Mouse (Mus musculus) kidney, postnatal 36 days (tissue): ENCODE data around the gene Dok4.
"Not testable (repeated sequence)": the region's sequence is repeated elsewhere in the genome, so short reads cannot be mapped to it uniquely, and the experiment has no call there.

ENCODE experiments used
- DNase-seq, 2 experiments: peaks; one replicate each; pipeline ENCODE4 v3.0.0; 2021 to 2022; ENCODE audit warnings: mixed read lengths in 2 of 2

Dok4 gene

GRCm38 (mm10) chr8:94876820-94877219, 690 bp upstream of the Dok4 start:
- no peak for DNase-seq

- DNase-seq = peak in 1 of 2 experiments; percentile 30
These were observed 319 bp downstream of the Dok4 start for GRCm38 (mm10) chr8:94875871-94876150.

DNA sequence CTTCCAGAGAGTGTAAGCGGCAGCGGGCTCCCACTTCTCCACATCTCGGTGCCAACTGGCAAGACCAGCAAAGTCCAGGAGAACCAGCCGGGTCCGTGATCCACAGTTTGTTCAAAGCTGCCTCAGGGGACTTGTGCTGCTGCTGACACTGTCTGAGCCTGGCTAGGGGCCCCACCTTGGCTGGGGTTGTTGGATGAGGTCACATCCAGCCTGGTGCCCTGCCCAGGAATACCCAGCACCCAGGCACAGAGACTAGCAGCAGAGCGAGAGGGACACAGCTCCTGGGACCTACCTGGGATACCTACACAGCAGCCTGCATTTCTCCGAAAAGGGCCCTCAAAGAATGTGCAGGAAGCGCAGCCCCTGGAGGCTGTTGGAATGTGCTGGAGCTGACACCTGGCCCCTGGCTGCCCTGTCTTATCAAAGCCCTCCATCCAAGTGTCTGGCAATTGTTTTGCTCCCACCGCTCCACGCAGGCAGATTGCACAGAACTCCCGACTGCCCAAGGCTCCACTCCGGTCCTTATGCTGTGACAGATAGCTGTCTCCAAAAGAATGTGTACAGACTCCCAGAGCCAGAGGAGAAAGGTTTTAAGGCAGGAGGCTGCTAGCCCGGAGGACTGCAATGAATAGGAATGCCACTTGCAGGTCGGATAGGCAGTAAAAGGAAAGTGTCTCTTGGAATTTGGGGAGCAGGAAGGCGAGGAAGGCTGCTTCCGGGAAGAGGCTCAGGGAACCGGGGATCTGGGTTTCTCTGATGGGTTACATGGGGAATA, 847 bp downstream of the Dok4 start:
- DNase-seq = peak in 1 of 2 experiments; percentile 36

DNA sequence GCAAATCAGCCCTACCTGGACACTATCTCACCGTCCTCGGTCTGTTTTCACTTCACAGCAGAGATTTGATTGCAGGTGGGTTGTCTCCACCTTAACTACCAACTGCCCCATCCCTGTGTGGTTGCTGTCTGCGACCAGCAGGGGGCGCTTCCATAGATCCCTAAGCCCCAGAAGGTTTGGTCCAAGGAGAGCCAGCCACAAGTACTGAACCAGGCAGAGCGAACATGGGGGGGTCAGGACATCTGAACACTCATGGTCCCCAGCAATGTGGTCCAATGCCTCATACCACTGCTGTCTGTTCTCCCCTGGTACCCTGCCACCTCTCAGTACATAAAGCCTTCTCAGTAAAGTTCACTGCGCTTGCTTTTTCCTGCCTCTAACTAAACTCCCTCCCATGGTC, 1.8 kb downstream of the Dok4 start:
- peak; percentile 79 to 89 for DNase-seq

- DNase-seq = no peak
These were observed 3.6 kb downstream of the Dok4 start for GRCm38 (mm10) chr8:94872576-94872975.

DNA sequence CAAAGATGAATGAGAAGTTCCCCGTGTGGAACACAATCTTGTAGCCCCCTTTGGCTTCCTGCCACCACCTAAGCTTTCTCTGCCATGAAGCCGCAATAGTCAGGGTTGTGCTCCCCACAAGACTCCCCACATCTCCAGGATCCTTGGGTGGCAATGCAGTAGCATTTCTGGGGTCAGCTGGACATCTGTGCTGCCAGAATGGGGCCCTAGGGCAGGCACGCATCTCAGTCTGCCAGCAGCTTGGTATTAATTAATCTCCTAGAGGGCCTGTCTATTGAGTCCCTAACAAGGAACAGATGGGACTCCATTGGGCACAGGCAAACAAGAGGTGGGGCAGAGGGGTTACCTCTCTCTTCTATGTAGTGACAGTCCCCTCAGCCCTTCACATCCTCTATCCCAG, 4.0 kb downstream of the Dok4 start:
- DNase-seq = peak; percentile 50 to 57

DNA sequence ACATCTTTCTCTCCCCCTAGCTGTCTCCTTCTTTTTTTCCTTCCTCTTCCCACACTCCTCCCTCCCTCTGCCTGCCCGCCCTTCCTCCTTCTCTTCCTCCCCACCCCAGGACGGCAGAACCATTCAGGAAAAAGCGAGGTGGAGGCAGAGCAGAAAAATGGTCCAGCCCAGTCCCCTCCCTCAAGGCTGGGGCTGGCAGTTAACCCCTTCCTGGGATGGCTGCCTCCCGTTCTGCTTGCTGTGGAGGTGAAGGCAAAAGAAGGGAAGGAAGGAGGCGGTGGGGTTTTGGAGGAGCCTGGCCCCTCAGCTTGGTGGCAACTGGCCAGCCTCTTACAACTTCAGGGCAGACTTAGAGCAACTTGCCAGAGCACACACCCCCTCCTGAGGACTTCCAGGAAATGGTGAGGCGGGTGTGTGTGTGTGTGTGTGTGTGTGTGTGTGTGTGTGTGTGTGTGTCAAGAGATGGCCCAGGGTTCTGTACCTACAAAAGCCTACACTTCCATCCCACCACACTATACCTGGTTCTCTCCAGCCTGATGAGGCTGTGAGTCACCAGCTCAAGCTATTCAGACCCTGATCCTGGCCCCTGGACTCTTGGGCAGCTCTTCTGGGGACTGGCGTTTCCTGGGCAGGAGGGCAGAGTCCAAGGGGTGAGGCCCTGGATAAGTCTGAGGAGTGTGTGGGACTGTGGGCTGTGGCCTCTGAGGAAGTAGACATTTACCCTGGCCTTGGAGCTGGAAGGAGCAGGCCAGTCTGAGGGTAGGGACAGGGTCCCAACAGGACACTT, 4.8 kb downstream of the Dok4 start:
- DNase-seq = peak; percentile 80 to 88

DNA sequence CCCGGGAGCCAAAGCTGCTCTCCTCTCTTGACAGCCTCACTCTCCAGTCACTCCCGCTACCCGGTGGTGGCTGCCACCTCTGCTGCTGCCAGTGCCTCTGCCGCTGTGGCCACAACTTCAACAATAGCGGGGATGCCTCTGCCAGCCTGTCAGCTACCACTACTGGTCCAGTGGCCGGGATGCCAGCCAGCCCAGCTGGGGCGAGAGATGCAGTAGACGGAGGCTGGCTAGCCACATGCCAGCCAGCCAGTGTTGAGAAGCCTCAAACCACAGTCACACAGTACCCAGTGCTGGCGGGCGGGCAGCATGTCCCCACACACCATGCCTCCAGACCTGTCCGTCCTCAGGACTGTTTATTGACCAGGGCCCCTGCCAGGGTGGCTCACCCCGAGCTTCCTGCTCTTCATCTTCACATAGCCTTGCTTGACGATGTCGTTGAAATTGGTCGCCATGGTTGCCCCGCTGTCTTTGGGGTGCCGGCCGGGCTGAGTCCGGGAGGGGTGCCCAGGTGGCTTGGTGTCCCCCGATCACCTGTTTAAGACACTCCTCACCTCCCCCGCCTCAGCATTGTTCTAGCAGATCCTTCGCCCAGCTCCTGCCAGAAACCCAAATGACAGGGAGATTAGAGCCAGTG, 5.5 kb downstream of the Dok4 start:
- DNase-seq = peak in 1 of 2 experiments; percentile 57

GRCm38 (mm10) chr8:94870003-94870402, 6.1 kb downstream of the Dok4 start:
- DNase-seq = no peak

- no peak for DNase-seq
These were observed 7.0 kb downstream of the Dok4 start for GRCm38 (mm10) chr8:94869146-94869545.

- DNase-seq = no peak
These were observed 9.2 kb downstream of the Dok4 start for GRCm38 (mm10) chr8:94866921-94867320.

DNA sequence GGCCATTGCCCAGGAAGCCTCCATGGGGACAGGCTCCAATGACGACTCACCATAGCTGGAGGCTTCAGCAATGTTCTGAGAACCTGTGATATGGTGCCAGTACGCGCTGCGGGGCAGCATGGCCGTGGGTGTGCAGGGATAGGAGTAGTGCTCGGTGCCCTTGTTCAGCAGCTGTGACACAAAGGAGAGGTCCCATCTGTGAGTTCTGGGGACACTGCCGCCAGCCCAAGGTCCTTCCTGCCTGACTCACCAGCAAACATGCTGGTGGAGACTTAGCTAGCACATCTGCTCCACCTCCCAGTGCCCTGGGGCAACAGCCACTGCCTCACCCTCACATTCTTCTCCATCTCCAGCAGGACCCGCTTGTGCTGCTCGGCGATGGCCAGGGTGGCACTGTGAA, 10.8 kb downstream of the Dok4 start:
- no peak for DNase-seq

DNA sequence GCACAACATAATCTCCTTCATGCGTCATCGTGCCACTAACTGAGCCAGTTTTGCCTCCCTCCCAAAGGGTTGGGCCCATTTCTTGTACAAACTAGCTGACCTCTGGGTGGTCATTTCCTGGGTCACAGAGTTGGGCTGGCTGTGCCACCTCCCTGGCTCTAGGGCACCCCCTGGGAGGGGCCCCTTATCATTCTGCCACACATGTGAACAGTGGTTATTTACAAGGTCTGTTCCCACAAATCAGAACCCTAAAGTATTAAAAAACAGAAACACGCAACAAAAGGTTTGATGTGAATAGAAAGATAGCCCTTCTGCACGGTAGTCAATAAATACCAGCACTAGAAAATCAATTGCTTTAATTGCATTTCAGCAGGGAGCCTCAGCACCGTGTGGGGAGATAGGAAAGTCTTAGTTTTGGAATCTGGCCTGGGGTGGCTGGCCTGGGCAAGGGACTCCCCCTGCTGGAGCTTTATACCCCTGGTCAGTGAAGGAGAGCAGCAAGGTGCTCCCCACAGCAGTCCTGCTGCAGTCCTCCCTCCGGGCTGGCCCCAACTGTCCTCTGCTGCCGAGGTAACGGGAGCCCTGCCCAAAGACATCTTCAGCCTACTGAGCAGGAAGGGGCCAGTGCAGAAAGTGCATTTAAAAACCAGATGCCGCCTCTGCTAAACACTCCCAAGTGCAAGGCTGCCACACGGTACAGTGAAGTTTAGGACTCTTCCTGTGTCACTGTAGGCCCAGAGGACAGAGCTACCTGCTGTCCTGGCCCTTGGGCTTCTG, 12.0 kb downstream of the Dok4 start:
- DNase-seq = peak in 1 of 2 experiments; percentile 35

GRCm38 (mm10) chr8:94862487-94863220, 13.5 kb downstream of the Dok4 start:
- DNase-seq = no peak

DNA sequence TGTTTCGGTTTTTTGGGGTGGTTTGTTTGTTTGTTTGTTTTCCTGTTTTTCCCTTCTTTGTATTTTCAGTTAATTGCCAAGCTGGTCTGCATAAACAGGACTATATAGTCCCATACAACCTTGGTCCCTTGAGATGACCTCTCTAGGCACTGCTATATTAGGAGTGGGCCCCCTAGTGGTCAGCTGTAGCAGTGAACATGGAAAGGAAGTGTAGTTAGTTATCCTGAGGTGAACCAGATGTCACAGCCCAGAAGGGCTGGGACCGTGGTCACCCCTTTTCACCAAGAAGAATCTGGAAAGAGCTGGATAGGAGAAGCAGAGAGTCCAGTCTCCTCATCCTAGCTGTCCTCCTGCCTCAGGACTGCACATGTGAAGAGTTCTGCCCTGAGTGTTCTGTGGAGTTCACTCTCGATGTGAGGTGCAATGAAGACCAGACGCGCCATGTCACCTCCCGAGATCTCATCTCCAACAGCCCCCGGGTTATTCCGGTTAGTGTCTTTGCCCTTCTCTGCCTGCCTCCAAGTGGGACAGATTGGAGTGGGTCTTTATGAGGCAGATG, 14.7 kb downstream of the Dok4 start:
- DNase-seq = peak; percentile 80 to 89

GRCm38 (mm10) chr8:94857346-94858173, 18.6 kb downstream of the Dok4 start, which contains the start of gene Polr2c:
Gene Polr2c, plus strand, starts transcription at chr8:94857450.
- DNase-seq = peak; percentile 88 to 96

DNA sequence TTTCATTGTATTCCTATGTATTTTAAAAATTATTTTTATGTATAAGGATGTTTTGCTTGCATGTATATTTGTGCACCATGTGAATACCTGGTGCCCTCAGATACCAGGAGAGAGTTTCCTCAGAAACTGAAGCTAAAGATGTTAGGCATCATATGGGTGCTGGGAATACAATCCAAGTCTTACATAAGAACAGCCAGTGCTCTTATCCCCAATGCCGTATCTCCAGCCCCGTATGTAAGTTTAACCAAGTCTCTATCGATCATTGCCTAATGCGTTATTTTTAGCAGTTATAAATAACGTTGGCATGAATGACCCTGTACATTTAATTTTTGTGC, 19.2 kb downstream of the Dok4 start:
- no peak for DNase-seq

DNA sequence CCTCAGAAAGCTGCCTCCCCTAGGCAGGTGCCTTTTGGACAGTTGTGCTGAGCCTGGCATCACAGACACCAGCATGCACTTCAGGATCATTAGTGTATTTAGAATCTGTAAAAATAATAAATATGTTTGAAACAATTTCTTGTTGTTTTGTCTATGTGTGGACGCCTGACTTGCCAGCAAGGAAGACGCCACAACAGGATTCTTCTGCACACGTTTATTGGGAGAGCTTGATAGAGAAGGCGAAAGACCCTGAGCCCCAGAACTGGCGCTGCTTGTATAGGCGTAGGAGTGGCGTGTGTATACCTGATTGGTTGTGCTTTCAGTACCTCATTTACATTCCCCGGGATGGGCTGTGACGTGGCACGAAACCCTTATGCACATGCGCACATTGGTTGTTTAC, 21.4 kb downstream of the Dok4 start:
- not testable (repeated sequence) for DNase-seq

GRCm38 (mm10) chr8:94850049-94850448, 26.1 kb downstream of the Dok4 start:
- DNase-seq = no peak

GRCm38 (mm10) chr8:94841183-94841582, 34.9 kb downstream of the Dok4 start:
- DNase-seq = no peak

DNA sequence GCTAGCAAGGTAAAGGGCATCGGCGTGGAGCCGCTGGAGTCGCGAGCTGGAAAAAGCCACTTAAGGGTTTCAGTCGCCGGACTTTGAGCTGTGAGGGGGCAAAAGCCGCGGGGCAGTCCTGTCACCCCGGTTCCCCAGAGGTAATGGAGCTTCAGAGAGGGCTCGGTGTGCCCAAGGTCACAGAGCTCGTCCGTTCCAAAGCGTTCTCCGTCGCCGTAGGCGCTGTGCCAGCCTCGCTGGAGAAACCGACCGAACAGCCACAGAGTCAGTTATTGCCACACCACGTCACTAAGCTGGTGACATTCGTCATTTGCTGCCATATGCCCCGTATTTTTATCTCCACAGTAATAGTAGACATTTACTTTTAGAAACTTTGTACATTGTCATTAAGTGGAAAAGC, 37.5 kb downstream of the Dok4 start:
- peak; percentile 81 to 90 for DNase-seq
